ENCODE assay signal across 10 mouse cellular contexts in the genomic region with DNA sequence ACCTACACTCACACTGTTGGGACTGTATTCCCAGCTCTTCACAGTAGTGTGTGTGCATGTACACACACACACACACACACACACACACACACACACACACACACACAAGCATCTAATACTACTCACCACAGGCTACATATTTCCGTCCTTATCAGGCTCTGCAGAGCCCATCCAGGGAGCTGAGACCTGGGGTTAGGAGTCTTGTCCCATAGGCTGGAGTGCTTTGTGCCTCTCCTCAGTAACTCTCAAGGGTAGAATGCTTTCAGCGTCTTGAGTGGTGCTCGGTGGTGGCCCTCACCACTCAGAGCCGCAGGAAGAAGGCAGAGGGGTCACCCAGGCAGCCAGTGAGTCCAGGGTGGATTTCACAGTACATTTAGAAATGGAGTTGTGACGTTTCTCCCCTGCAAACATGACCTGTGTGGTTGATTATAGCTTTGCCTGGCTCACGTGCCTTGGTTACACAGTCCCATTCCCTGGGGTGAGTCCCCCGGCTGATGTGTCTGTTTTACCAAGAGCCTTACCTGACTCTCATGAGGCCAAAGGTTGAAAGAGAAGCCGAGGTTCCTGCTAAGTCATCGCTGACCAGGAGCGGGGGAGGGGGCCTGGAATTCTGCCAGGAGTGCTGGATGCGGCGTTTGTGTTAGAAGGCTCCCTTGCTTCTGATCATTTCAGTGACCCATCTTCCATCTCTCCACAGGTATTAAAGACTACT. TPM values are rescaled to one million over a fixed set of nuclear protein-coding genes. Genes with fewer than 3 reads are reported as not detected.
DNase-seq lines count a peak whose midpoint lies in the region; ATAC-seq and TF ChIP-seq lines count a peak whose summit lies in the region.
"Had no signal": no experiment of that assay in that cellular context is flagged by ENCODE, and none has a peak within 500 bp of the region (broad histone marks: within the 10 kb centered on the region; RNA-seq: fewer than 3 reads in every experiment).

No protein-coding gene starts in this region.

- H3K4me3 ChIP-seq in heart, embryonic 13.5 days = peak overlapping the region; percentile 90; the same call in 1 of the 2 replicates
- no peak overlapping the region for H3K4me3 ChIP-seq in ES-E14 (ENCODE audit: insufficient read depth in 1 of 2, low read depth in 1 of 2, low read length in 2 of 2, poor library complexity in 1 of 2, severe bottlenecking in 1 of 2)
- H3K4me3 ChIP-seq in limb, embryonic 10.5 days = no peak overlapping the region

- peaks cover 44% of the 10 kb centered on the region for H3K36me3 ChIP-seq in heart, embryonic 13.5 days
- peaks cover 16% of the 10 kb centered on the region for H3K36me3 ChIP-seq in ES-E14 (ENCODE audit: control insufficient read depth, insufficient read depth, low read length, poor library complexity, severe bottlenecking)
- peaks cover 64% of the 10 kb centered on the region for H3K36me3 ChIP-seq in limb, embryonic 10.5 days

- H3K9me3 ChIP-seq in heart, embryonic 13.5 days = no peaks in the 10 kb centered on the region
- H3K9me3 ChIP-seq in ES-E14 (ENCODE audit: control insufficient read depth, insufficient read depth, low read depth, low read length) = no peaks in the 10 kb centered on the region
- H3K9me3 ChIP-seq in limb, embryonic 10.5 days (replicated peaks) = no peaks in the 10 kb centered on the region

- H3K27me3 ChIP-seq in heart, embryonic 13.5 days (replicated peaks) = no peaks in the 10 kb centered on the region
- H3K27me3 ChIP-seq in limb, embryonic 10.5 days (ENCODE audit: low read depth, poor library complexity, severe bottlenecking) = no peaks in the 10 kb centered on the region
- H3K27me3 ChIP-seq: CH12.LX had no signal

- 35% methylated on average over 12 of the region's 12 CpGs for WGBS in heart, embryonic 13.5 days
- WGBS in limb, embryonic 10.5 days = 73% methylated on average over 12 of the region's 12 CpGs

- intact Hi-C loops in heart, postnatal 10 days (cut with DNase I) = loop anchor here (10.0 kb wide), 1 partner anchor 545 kb away; no protein-coding TSS in a partner anchor

- peaks cover 41% of the 10 kb centered on the region for H3K4me1 ChIP-seq in heart, embryonic 13.5 days
- H3K4me1 ChIP-seq in ES-E14 (ENCODE audit: control insufficient read depth in 2 of 2, insufficient read depth in 2 of 2, low read length in 2 of 2, poor library complexity in 1 of 2) = peaks cover 0 to 24% of the 10 kb centered on the region in 2 experiments; a peak in 1 of 4 replicates
- H3K4me1 ChIP-seq in limb, embryonic 10.5 days = peaks cover 34% of the 10 kb centered on the region

- peak overlapping the region; percentile 93 for H3K4me2 ChIP-seq in heart, embryonic 13.5 days

- H3K27ac ChIP-seq in heart, embryonic 13.5 days (replicated peaks) = peak overlapping the region; percentile 67
- H3K27ac ChIP-seq in ES-E14 (ENCODE audit: insufficient read depth, low read depth, low read length, poor library complexity, severe bottlenecking) = peak overlapping the region; percentile 23; the same call in 1 of the 2 replicates
- H3K27ac ChIP-seq in limb, embryonic 10.5 days = 0 out of 2 replicates have a peak overlapping the region, but pooled peaks have one; percentile 7
- H3K27ac ChIP-seq: macrophage had no signal

- in situ Hi-C loops in ES-E14 (cut with MboI; ENCODE audit: low sequenced_read_pairs in 2 of 2, unreplicated experiment in 2 of 2) = no loop called here

- ATAC-seq in heart, embryonic 13.5 days (ENCODE audit: extremely low read depth, insufficient number of reproducible peaks, low FRiP score, low TSS enrichment) = peak; percentile 11; the same call in 1 of the 2 replicates
- ATAC-seq in erythroblast, adult 5-6 weeks (replicated peaks; ENCODE audit: low FRiP score, poor library complexity, severe bottlenecking) = peak; percentile 45

- DNase-seq in heart, postnatal 10 days = no peak
- no peak for DNase-seq in ES-E14 (ENCODE audit: low read depth, low spot score)
- DNase-seq in limb, embryonic 10.5 days (ENCODE audit: low spot score) = no peak
- no peak for DNase-seq in thymus, postnatal 0 days (ENCODE audit: low spot score)
- no peak for DNase-seq in cerebellum, adult 11-12 months
- DNase-seq in urinary bladder, adult 18-20 months (ENCODE audit: low spot score in 2 of 2) = no peak

- H3K9ac ChIP-seq in heart, embryonic 13.5 days = peak overlapping the region; percentile 53
- peak overlapping the region; percentile 33; the same call in 1 of the 2 replicates for H3K9ac ChIP-seq in ES-E14 (ENCODE audit: insufficient read depth, low read depth, low read length, poor library complexity, severe bottlenecking)

TF ChIP-seq in ES-E14, 5 proteins besides CTCF, POLR2A, EP300 and RAD21:
- 0 out of 2 replicates have a peak, but pooled peaks have one; percentile 36 for TF ChIP-seq MAFK (IDR thresholded peaks at IDR 0.05; ENCODE audit: insufficient read depth, low read depth, low read length)
- no peak for TF ChIP-seq ZC3H11A (IDR thresholded peaks at IDR 0.05; ENCODE audit: borderline replicate concordance, low read depth, low read length)
- TF ChIP-seq CHD2 (IDR thresholded peaks at IDR 0.05; ENCODE audit: low read depth, low read length) = no peak

RNA-seq across cellular contexts. Expression of a gene that starts 7.2 kb away (rescaled TPM):
- polyA plus RNA-seq in heart, embryonic 13.5 days (2015; fragmentation: Nextera tagmentation; extraction: Ambion mirVana) = 168 and 174 TPM in 2 replicates
- total RNA-seq in heart, postnatal 10 days (2021) = 10 to 100 TPM; 84.5 to 86.0 TPM
- 34.2 and 39.4 TPM in 2 replicates for total RNA-seq in ES-E14 (2012; rRNA removed)
- 170 and 188 TPM in 2 replicates for total RNA-seq in erythroblast, adult 5-6 weeks (2015; ENCODE audit: low replicate concordance)
- 146 and 233 TPM in 2 replicates for total RNA-seq in erythroblast, adult 5-6 weeks (2017; ENCODE audit: low replicate concordance)
- 215 and 255 TPM in 2 replicates for polyA plus RNA-seq in limb, embryonic 10.5 days (2016; fragmentation: Nextera tagmentation; extraction: Ambion mirVana)
- polyA plus RNA-seq in thymus, postnatal 0 days (2015; fragmentation: Nextera tagmentation; extraction: Ambion mirVana) = 153 and 160 TPM in 2 replicates

RNA-seq across cellular contexts. Expression of a gene that starts 30.1 kb away (rescaled TPM):
- 0.36 and 0.78 TPM in 2 replicates for polyA plus RNA-seq in heart, embryonic 13.5 days (2015; fragmentation: Nextera tagmentation; extraction: Ambion mirVana)
- total RNA-seq in heart, postnatal 10 days (2021) = 1 to 10 TPM; 6.1 to 6.4 TPM
- 1.5 and 2.4 TPM in 2 replicates for total RNA-seq in ES-E14 (2012; rRNA removed)
- 4.8 and 5.6 TPM in 2 replicates for total RNA-seq in erythroblast, adult 5-6 weeks (2015; ENCODE audit: low replicate concordance)
- total RNA-seq in erythroblast, adult 5-6 weeks (2017; ENCODE audit: low replicate concordance) = 10.3 and 14.8 TPM in 2 replicates
- 0.09 and 0.25 TPM in 2 replicates for polyA plus RNA-seq in limb, embryonic 10.5 days (2016; fragmentation: Nextera tagmentation; extraction: Ambion mirVana)
- polyA plus RNA-seq in thymus, postnatal 0 days (2015; fragmentation: Nextera tagmentation; extraction: Ambion mirVana) = 6.2 and 7.8 TPM in 2 replicates

Comparison
In these comparisons a context has a peak if more than half of its experiments do, and no peak if none do; other contexts are left out.
1. H3K27ac ChIP-seq: peak in every context shown above with its lines; median percentile 67 in heart, embryonic 13.5 days; 23 in ES-E14; 7 in limb, embryonic 10.5 days.